Mouse (Mus musculus): ENCODE results near the gene Gpatch8. TPM values are rescaled to one million over a fixed set of nuclear protein-coding genes. Genes with fewer than 3 reads are reported as not detected.

The Gpatch8 gene
- polyA plus RNA-seq, 1 experiment = 12.4 TPM

- Histone ChIP-seq H3K27ac (ENCODE audit: insufficient read depth, low read depth, low read length) (peak overlapping the region; percentile 32; the same call in 1 of the 2 replicates), H3K27me3 (replicated peaks; ENCODE audit: control insufficient read depth, insufficient read depth, low read length) (no peaks in the 10 kb centered on the region), H3K36me3 (ENCODE audit: control insufficient read depth, insufficient read depth, low read length) (no peaks in the 10 kb centered on the region), H3K4me3 (ENCODE audit: insufficient read depth, low read depth, low read length) (peak overlapping the region; percentile 45), H3K4me1 (ENCODE audit: control insufficient read depth, insufficient read depth, low read length) (peaks cover 13% of the 10 kb centered on the region)
- DNase-seq = peak; percentile 98
- TF ChIP-seq POLR2A (IDR thresholded peaks at IDR 0.05; ENCODE audit: low read depth, low read length) (no peak), CTCF (conservative IDR thresholded peaks at IDR 0.05; ENCODE audit: insufficient read depth, insufficient read length, low read depth, low read length) (0 out of 2 replicates have a peak, but pooled peaks have one; percentile 11)
- WGBS = under 1% methylated on average over 36 of the region's 37 CpGs
Observed at GRCm38 (mm10) chr11:102467041-102467631, 89.1 kb downstream of the Gpatch8 start.

GRCm38 (mm10) chr11:102465713-102466436 is 90.3 kb downstream of the Gpatch8 start:
- Histone ChIP-seq H3K36me3 (ENCODE audit: control insufficient read depth, insufficient read depth, low read length) (no peaks in the 10 kb centered on the region), H3K4me1 (ENCODE audit: control insufficient read depth, insufficient read depth, low read length) (peaks cover 19% of the 10 kb centered on the region), H3K4me3 (ENCODE audit: insufficient read depth, low read depth, low read length) (no peak overlapping the region), H3K27me3 (replicated peaks; ENCODE audit: control insufficient read depth, insufficient read depth, low read length) (no peaks in the 10 kb centered on the region), H3K27ac (ENCODE audit: insufficient read depth, low read depth, low read length) (no peak overlapping the region)
- peak; percentile 76 for DNase-seq
- WGBS = 19% methylated on average over 26 of the region's 26 CpGs
- TF ChIP-seq POLR2A (IDR thresholded peaks at IDR 0.05; ENCODE audit: low read depth, low read length) (no peak), CTCF (conservative IDR thresholded peaks at IDR 0.05; ENCODE audit: insufficient read depth, insufficient read length, low read depth, low read length) (no peak)

DNA sequence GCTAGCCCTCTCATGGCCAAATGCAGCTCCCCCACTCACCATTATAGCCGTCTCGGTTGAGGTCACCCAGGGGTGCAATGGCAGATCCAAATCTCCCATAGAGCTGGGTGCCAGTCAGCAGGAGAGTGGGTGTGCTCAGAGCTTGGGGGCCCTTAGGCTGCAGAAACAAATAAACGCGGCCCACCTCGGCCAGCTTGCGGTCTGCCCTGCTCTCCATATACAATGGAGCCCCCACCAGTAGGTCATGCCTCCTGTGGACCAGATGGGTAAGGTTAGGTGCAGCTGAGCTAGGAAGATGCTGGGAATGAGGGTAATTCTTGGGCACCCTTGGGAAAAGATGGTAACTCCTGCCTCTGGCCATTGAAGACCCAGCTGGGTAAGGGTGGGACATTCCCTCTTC is 91.3 kb downstream of the Gpatch8 start:
- TF ChIP-seq POLR2A (IDR thresholded peaks at IDR 0.05; ENCODE audit: low read depth, low read length) (no peak), CTCF (conservative IDR thresholded peaks at IDR 0.05; ENCODE audit: insufficient read depth, insufficient read length, low read depth, low read length) (no peak)
- 92% methylated on average over 6 of the region's 6 CpGs for WGBS
- Histone ChIP-seq H3K4me3 (ENCODE audit: insufficient read depth, low read depth, low read length) (no peak overlapping the region), H3K4me1 (ENCODE audit: control insufficient read depth, insufficient read depth, low read length) (peaks cover 19% of the 10 kb centered on the region), H3K27ac (ENCODE audit: insufficient read depth, low read depth, low read length) (no peak overlapping the region), H3K36me3 (ENCODE audit: control insufficient read depth, insufficient read depth, low read length) (no peaks in the 10 kb centered on the region), H3K27me3 (replicated peaks; ENCODE audit: control insufficient read depth, insufficient read depth, low read length) (no peaks in the 10 kb centered on the region)
- DNase-seq = no peak

DNA sequence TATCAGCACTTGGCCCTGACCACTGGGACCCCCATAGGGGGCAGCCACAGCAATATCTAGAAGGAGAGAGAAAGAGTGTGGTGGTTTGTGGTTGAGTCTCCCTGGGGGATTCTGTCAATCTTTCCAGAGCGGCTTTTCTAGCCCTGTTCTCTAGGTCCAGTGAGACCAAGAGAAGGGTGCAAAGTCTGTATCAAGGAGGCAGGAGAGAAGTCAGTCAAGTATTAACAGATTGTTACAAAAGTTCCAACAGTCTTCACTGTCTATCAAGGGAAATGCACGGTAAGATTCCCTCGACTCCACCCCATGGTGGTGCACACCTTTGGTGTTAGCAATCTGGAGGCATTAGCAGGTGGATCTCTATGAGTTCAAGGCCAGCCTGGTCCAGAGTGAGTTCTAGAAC is 94.4 kb downstream of the Gpatch8 start:
- no peak overlapping the region for H3K4me3 ChIP-seq (ENCODE audit: insufficient read depth, low read depth, low read length)
- TF ChIP-seq POLR2A (IDR thresholded peaks at IDR 0.05; ENCODE audit: low read depth, low read length) (no peak), CTCF (conservative IDR thresholded peaks at IDR 0.05; ENCODE audit: insufficient read depth, insufficient read length, low read depth, low read length) (no peak)
- DNase-seq = peak; percentile 82
- peaks cover 12% of the 10 kb centered on the region for H3K4me1 ChIP-seq (ENCODE audit: control insufficient read depth, insufficient read depth, low read length)
- H3K27ac ChIP-seq (ENCODE audit: insufficient read depth, low read depth, low read length) = peak overlapping the region; percentile 35; the same call in 1 of the 2 replicates
- no peaks in the 10 kb centered on the region for H3K27me3 ChIP-seq (replicated peaks; ENCODE audit: control insufficient read depth, insufficient read depth, low read length)
- H3K36me3 ChIP-seq (ENCODE audit: control insufficient read depth, insufficient read depth, low read length) = no peaks in the 10 kb centered on the region
- WGBS = 57% methylated on average over 3 of the region's 3 CpGs

DNA sequence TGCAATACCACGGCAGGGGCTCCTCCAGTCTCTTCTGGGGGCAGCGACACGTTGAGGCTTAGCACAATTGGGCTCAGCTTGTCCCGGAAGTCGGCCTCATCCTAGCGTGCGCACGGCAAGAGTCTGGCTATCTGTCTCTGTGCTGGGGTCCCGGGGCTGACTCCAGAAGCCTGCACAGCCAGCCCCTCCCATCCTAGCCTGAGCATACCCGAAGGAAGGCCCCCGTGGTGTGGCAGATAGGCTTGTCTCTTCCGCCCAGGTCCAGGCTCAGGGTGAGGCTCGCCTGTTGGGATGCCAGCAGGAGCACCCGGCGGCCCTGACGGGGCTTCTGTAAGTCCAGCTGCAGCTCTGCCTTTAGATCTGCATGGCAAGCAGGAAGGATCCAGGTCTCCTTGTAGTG is 95.7 kb downstream of the Gpatch8 start:
- no peak overlapping the region for H3K27ac ChIP-seq (ENCODE audit: insufficient read depth, low read depth, low read length)
- TF ChIP-seq POLR2A (IDR thresholded peaks at IDR 0.05; ENCODE audit: low read depth, low read length) (no peak), CTCF (conservative IDR thresholded peaks at IDR 0.05; ENCODE audit: insufficient read depth, insufficient read length, low read depth, low read length) (no peak)
- H3K27me3 ChIP-seq (replicated peaks; ENCODE audit: control insufficient read depth, insufficient read depth, low read length) = no peaks in the 10 kb centered on the region
- DNase-seq = no peak
- 78% methylated on average over 16 of the region's 16 CpGs for WGBS
- peaks cover 6% of the 10 kb centered on the region for H3K4me1 ChIP-seq (ENCODE audit: control insufficient read depth, insufficient read depth, low read length)
- H3K36me3 ChIP-seq (ENCODE audit: control insufficient read depth, insufficient read depth, low read length) = no peaks in the 10 kb centered on the region
- H3K4me3 ChIP-seq (ENCODE audit: insufficient read depth, low read depth, low read length) = no peak overlapping the region

- under 1% methylated on average over 40 of the region's 40 CpGs for WGBS
- peak overlapping the region; percentile 70; the same call in 1 of the 2 replicates for H3K27ac ChIP-seq (ENCODE audit: insufficient read depth, low read depth, low read length)
Observed at GRCm38 (mm10) chr11:102455740-102456396, 100.3 kb downstream of the Gpatch8 start.

DNA sequence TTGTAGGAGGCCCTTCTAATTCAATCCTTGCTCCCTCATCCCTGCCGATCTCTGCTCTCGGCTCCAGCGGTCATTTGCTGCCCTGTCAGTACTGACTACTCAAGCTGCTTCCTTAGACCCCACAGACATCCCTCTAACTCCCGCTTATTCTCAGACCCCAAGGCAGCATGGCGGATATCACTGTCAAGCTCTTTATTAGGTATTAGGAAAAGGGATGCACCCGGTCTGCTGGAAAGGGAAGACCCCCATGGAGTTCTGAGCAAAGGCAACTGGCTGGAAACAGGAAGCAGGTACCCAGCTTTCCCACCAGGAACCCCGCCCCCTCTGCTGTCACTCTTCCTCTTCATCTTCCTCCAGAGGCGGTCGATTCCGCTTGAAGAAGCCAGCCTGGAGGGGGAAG is 103.1 kb downstream of the Gpatch8 start:
- no peak overlapping the region for H3K27ac ChIP-seq (ENCODE audit: insufficient read depth, low read depth, low read length)
- H3K36me3 ChIP-seq (ENCODE audit: control insufficient read depth, insufficient read depth, low read length) = no peaks in the 10 kb centered on the region
- 52% methylated on average over 10 of the region's 10 CpGs for WGBS
- no peak for TF ChIP-seq CTCF (conservative IDR thresholded peaks at IDR 0.05; ENCODE audit: insufficient read depth, insufficient read length, low read depth, low read length)
- TF ChIP-seq POLR2A (IDR thresholded peaks at IDR 0.05; ENCODE audit: low read depth, low read length) = no peak
- no peak for DNase-seq
- no peak overlapping the region for H3K4me3 ChIP-seq (ENCODE audit: insufficient read depth, low read depth, low read length)
- no peaks in the 10 kb centered on the region for H3K27me3 ChIP-seq (replicated peaks; ENCODE audit: control insufficient read depth, insufficient read depth, low read length)
- no peaks in the 10 kb centered on the region for H3K4me1 ChIP-seq (ENCODE audit: control insufficient read depth, insufficient read depth, low read length)

More at GRCm38 (mm10) chr11:102455740-102456396, 100.3 kb downstream of the Gpatch8 start:
- DNase-seq = peak; percentile 91
- peak; percentile 5 for TF ChIP-seq POLR2A (IDR thresholded peaks at IDR 0.05; ENCODE audit: low read depth, low read length)
- peak; percentile 43 for TF ChIP-seq CTCF (conservative IDR thresholded peaks at IDR 0.05; ENCODE audit: insufficient read depth, insufficient read length, low read depth, low read length)
- no peaks in the 10 kb centered on the region for H3K4me1 ChIP-seq (ENCODE audit: control insufficient read depth, insufficient read depth, low read length)
- H3K36me3 ChIP-seq (ENCODE audit: control insufficient read depth, insufficient read depth, low read length) = no peaks in the 10 kb centered on the region
- H3K4me3 ChIP-seq (ENCODE audit: insufficient read depth, low read depth, low read length) = peak overlapping the region; percentile 66
- H3K27me3 ChIP-seq (replicated peaks; ENCODE audit: control insufficient read depth, insufficient read depth, low read length) = no peaks in the 10 kb centered on the region

Data from kidney, adult 2 months (tissue).